Mouse (Mus musculus): Measurements from ENCODE around the gene Add1. TPM values are rescaled to one million over a fixed set of nuclear protein-coding genes. Genes with fewer than 3 reads are reported as not detected.

The Add1 gene
- polyA plus RNA-seq, 2 experiments: 197 to 222 TPM

DNA sequence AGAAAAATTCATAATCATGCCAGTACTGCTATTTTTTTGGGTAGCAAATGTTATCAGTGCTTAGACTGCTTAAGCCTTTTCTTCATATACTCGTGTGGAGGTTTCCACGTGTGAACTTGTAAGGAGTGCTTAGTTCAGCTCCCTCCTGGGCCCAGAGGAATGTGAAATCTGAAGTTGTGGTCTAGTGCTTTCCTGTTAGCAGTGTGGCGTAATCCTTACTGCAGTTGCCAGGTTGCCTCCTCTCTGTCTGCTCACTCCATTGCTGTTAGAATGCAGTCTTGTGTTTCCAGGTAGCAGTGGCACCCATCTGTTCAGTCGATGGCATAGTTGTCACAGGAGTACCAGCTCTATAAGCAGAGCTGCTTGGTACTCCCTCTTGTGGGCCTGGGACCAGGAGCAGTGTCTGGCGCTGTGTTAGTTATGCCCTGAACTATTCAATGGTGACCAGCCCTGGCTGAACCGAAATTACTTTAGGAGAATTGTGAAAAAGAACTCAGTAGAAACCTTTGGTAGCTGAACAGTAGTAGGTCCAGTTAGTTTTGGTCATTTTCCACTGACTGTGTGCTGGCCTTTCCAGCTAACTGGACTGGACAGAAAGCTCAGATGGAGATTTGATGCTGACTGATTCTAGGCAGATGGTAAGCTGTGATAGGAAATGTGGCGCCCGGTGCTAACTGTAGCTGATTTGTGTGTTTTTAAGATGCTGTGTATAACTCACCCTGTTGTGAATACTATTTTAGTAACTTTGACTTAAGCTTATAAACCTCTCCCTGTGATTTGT, 33.8 kb downstream of the Add1 start:
- no peak overlapping the region for H3K4me2 ChIP-seq (replicated peaks; ENCODE audit: low read depth, low read length, severe bottlenecking)
- peaks cover 68% of the 10 kb centered on the region for H3K36me3 ChIP-seq (ENCODE audit: control insufficient read depth, insufficient read depth, low read length)

DNA sequence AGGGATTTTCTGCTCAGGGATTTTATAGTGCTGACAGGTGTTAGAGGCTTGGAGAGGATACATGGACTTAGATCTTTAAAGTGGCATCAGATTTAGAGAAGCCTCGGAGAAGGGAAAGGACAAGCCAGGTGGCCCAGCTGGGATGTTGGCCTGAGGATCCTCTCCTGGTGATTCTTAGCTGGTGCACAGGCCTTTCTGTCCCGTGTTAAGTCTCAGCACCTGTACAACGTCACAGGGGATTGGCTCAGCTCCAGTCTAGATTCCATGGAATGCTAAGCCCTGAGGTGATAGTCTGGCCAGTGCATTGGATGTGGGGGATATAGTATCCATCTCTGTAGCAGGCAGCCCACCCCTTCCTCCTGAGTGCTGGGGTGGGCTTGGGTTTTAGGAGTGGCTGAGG, 34.8 kb downstream of the Add1 start:
- H3K4me1 ChIP-seq (ENCODE audit: control insufficient read depth, insufficient read depth, low read length): no peaks in the 10 kb centered on the region
- no peak overlapping the region for H3K4me3 ChIP-seq (replicated peaks; ENCODE audit: low read length)
- H3K36me3 ChIP-seq (ENCODE audit: control insufficient read depth, insufficient read depth, low read length): peaks cover 66% of the 10 kb centered on the region
- 76% methylated on average over 3 of the region's 3 CpGs for WGBS
- H3K9ac ChIP-seq (ENCODE audit: low read depth, low read length, severe bottlenecking): no peak overlapping the region
- no peaks in the 10 kb centered on the region for H3K27me3 ChIP-seq (ENCODE audit: control insufficient read depth, insufficient read depth, low read length)
- no peak overlapping the region for H3K27ac ChIP-seq (replicated peaks; ENCODE audit: low read depth, low read length)
- no peaks in the 10 kb centered on the region for H3K9me3 ChIP-seq (ENCODE audit: control insufficient read depth, low read length)
- no peak for TF ChIP-seq POLR2A (IDR thresholded peaks at IDR 0.05; ENCODE audit: borderline replicate concordance, extremely low read depth, insufficient read depth, insufficient read length)
- no peak overlapping the region for H3K4me2 ChIP-seq (replicated peaks; ENCODE audit: low read depth, low read length, severe bottlenecking)
- ATAC-seq (ENCODE audit: low FRiP score, low read depth): no peak
- no peak for DNase-seq (ENCODE audit: low spot score)

More for the DNA sequence above, 33.8 kb downstream of the Add1 start:
- Histone ChIP-seq H3K27me3 (ENCODE audit: control insufficient read depth, insufficient read depth, low read length) (no peaks in the 10 kb centered on the region), H3K9me3 (ENCODE audit: control insufficient read depth, low read length) (no peaks in the 10 kb centered on the region), H3K4me1 (ENCODE audit: control insufficient read depth, insufficient read depth, low read length) (no peaks in the 10 kb centered on the region), H3K4me3 (replicated peaks; ENCODE audit: low read length) (no peak overlapping the region), H3K9ac (ENCODE audit: low read depth, low read length, severe bottlenecking) (no peak overlapping the region), H3K27ac (replicated peaks; ENCODE audit: low read depth, low read length) (no peak overlapping the region)
- DNase-seq (ENCODE audit: low spot score): no peak
- 80% methylated on average over 8 of the region's 8 CpGs for WGBS
- TF ChIP-seq POLR2A (IDR thresholded peaks at IDR 0.05; ENCODE audit: borderline replicate concordance, extremely low read depth, insufficient read depth, insufficient read length): no peak
- no peak for ATAC-seq (ENCODE audit: low FRiP score, low read depth)

- 89% methylated on average over 4 of the region's 4 CpGs for WGBS
- TF ChIP-seq POLR2A (IDR thresholded peaks at IDR 0.05; ENCODE audit: borderline replicate concordance, extremely low read depth, insufficient read depth, insufficient read length): no peak
- no peak for DNase-seq (ENCODE audit: low spot score)
- H3K27me3 ChIP-seq (ENCODE audit: control insufficient read depth, insufficient read depth, low read length): no peaks in the 10 kb centered on the region
- H3K27ac ChIP-seq (replicated peaks; ENCODE audit: low read depth, low read length): no peak overlapping the region
- no peaks in the 10 kb centered on the region for H3K9me3 ChIP-seq (ENCODE audit: control insufficient read depth, low read length)
- no peak for ATAC-seq (ENCODE audit: low FRiP score, low read depth)
- H3K4me1 ChIP-seq (ENCODE audit: control insufficient read depth, insufficient read depth, low read length): no peaks in the 10 kb centered on the region
- H3K4me2 ChIP-seq (replicated peaks; ENCODE audit: low read depth, low read length, severe bottlenecking): no peak overlapping the region
- peaks cover 78% of the 10 kb centered on the region for H3K36me3 ChIP-seq (ENCODE audit: control insufficient read depth, insufficient read depth, low read length)
- no peak overlapping the region for H3K9ac ChIP-seq (ENCODE audit: low read depth, low read length, severe bottlenecking)
- no peak overlapping the region for H3K4me3 ChIP-seq (replicated peaks; ENCODE audit: low read length)
These were observed 36.5 kb downstream of the Add1 start for GRCm38 (mm10) chr5:34609966-34610365.

- H3K9me3 ChIP-seq (ENCODE audit: control insufficient read depth, low read length): no peaks in the 10 kb centered on the region
- 97% methylated on average over 2 of the region's 2 CpGs for WGBS
- DNase-seq (ENCODE audit: low spot score) (no peak), ATAC-seq (ENCODE audit: low FRiP score, low read depth) (no peak)
- H3K36me3 ChIP-seq (ENCODE audit: control insufficient read depth, insufficient read depth, low read length): peaks cover 79% of the 10 kb centered on the region
- H3K9ac ChIP-seq (ENCODE audit: low read depth, low read length, severe bottlenecking): no peak overlapping the region
- no peak overlapping the region for H3K4me3 ChIP-seq (replicated peaks; ENCODE audit: low read length)
- no peak overlapping the region for H3K27ac ChIP-seq (replicated peaks; ENCODE audit: low read depth, low read length)
- H3K27me3 ChIP-seq (ENCODE audit: control insufficient read depth, insufficient read depth, low read length): no peaks in the 10 kb centered on the region
- peaks cover 6% of the 10 kb centered on the region; the same call in 1 of the 2 replicates for H3K4me1 ChIP-seq (ENCODE audit: control insufficient read depth, insufficient read depth, low read length)
- no peak overlapping the region for H3K4me2 ChIP-seq (replicated peaks; ENCODE audit: low read depth, low read length, severe bottlenecking)
- no peak for TF ChIP-seq POLR2A (IDR thresholded peaks at IDR 0.05; ENCODE audit: borderline replicate concordance, extremely low read depth, insufficient read depth, insufficient read length)
These were observed 59.5 kb downstream of the Add1 start for GRCm38 (mm10) chr5:34632996-34633395.

DNA sequence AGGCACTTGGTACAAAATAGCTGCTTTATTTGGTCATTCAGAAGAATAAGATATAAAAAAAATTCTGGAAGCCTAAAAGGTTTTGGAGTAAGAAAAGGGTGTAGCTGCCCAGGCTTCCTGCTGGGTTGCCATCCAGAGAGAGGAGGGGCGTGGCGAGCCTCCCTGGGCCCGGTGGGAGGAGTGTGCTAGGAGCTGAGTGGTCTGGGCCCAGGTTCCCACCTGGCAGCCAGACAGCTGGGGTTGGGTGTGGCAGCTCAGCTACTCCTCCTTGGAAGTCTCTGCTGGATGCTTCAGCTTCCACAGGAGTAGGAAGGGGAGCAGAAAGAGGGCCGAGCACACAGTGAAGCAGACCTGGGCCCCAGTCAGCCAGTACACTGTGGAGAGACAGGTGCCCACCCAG, 60.2 kb downstream of the Add1 start:
- DNase-seq (ENCODE audit: low spot score): no peak
- 56% methylated on average over 4 of the region's 4 CpGs for WGBS

More for the DNA sequence above, 60.2 kb downstream of the Add1 start:
- Histone ChIP-seq H3K27ac (replicated peaks; ENCODE audit: low read depth, low read length) (no peak overlapping the region), H3K4me3 (replicated peaks; ENCODE audit: low read length) (no peak overlapping the region), H3K36me3 (ENCODE audit: control insufficient read depth, insufficient read depth, low read length) (peaks cover 78% of the 10 kb centered on the region), H3K4me2 (replicated peaks; ENCODE audit: low read depth, low read length, severe bottlenecking) (no peak overlapping the region), H3K9ac (ENCODE audit: low read depth, low read length, severe bottlenecking) (no peak overlapping the region), H3K9me3 (ENCODE audit: control insufficient read depth, low read length) (no peaks in the 10 kb centered on the region), H3K27me3 (ENCODE audit: control insufficient read depth, insufficient read depth, low read length) (no peaks in the 10 kb centered on the region), H3K4me1 (ENCODE audit: control insufficient read depth, insufficient read depth, low read length) (peaks cover 6% of the 10 kb centered on the region; the same call in 1 of the 2 replicates)
- no peak for ATAC-seq (ENCODE audit: low FRiP score, low read depth)
- no peak for TF ChIP-seq POLR2A (IDR thresholded peaks at IDR 0.05; ENCODE audit: borderline replicate concordance, extremely low read depth, insufficient read depth, insufficient read length)

All from limb, embryonic 14.5 days (tissue).